Mouse (Mus musculus) small intestine, adult 2 months (tissue): Measurements from ENCODE around the gene Fbn1.

Experiments used
- CTCF ChIP-seq: fragments of 200-500 bp; IDR thresholded peaks from 2 replicates; pipeline ENCODE4 v1.5.1; 2012; ENCODE audit warnings: low read depth, mild to moderate bottlenecking, control low read depth, inconsistent platforms, low read length, moderate library complexity, mixed read lengths; ENCODE audit not compliant: insufficient replicate concordance, insufficient read length; ENCODE audit errors: extremely low read depth
- POLR2A ChIP-seq: fragments of 200-500 bp; IDR thresholded peaks from 2 replicates; pipeline ENCODE4 v1.6.1; 2012; ENCODE audit warnings: low read depth, mild to moderate bottlenecking, control low read depth, inconsistent platforms, low read length, moderate library complexity

- no peak for TF ChIP-seq CTCF
- TF ChIP-seq POLR2A, result no peak
Observed at GRCm38 (mm10) chr2:125494831-125495812, 12.7 kb downstream of the Fbn1 start.
